Mouse (Mus musculus) testis, postnatal 14 days (tissue): ENCODE data around the gene Foxc2.

Experiments
- DNase-seq: peaks from one replicate; pipeline ENCODE4 v3.0.0; 2021; ENCODE audit warnings: low spot score

Gene Foxc2

GRCm38 (mm10) chr8:121086004-121086900 is 29.7 kb upstream of the Foxc2 start:
- DNase-seq: no peak

DNA sequence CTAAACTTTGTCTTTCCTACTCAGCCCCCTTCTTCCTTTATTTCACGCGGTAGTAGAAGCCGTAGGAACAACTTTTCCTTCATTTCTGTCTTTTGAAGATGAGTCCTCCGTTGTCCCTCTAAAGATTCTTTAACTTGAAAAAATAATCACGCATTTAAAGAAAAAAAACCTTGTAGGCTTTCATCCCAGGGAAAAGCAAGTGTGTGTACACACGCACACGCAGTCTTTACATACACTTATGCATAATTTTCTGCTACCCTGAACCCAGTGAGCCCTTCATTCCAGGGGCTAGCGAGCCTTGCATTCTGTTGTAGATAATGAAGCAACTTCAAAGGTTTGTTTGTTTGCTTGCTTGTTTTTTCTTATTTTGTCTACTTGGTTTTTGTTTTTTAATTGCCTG is 27.7 kb upstream of the Foxc2 start:
- DNase-seq: no peak

GRCm38 (mm10) chr8:121088871-121089630 is 26.9 kb upstream of the Foxc2 start:
- no peak for DNase-seq

- no peak for DNase-seq
These were observed 26.2 kb upstream of the Foxc2 start for GRCm38 (mm10) chr8:121089631-121090380.

- no peak for DNase-seq
These were observed 25.3 kb upstream of the Foxc2 start for GRCm38 (mm10) chr8:121090716-121091115.

DNA sequence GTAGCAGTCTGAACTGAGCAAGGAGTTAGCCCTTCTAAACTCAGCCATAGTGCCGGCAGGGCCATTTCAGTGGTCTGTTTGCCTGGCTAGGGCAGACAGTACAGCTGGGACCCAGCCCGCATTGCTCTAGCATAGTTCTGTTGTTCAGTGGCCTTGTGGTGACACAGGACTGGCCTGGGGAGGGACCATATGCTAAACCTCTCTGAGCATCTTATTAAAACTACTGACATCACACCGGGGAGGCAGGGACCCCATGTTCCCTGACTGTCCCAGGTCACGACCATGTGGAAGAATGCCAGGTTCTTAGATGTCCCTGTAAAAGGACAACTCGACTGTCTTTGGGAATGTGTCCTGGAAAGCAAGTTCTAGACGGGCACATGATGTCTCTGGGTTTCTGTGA is 23.8 kb upstream of the Foxc2 start:
- DNase-seq: peak; percentile 27

DNA sequence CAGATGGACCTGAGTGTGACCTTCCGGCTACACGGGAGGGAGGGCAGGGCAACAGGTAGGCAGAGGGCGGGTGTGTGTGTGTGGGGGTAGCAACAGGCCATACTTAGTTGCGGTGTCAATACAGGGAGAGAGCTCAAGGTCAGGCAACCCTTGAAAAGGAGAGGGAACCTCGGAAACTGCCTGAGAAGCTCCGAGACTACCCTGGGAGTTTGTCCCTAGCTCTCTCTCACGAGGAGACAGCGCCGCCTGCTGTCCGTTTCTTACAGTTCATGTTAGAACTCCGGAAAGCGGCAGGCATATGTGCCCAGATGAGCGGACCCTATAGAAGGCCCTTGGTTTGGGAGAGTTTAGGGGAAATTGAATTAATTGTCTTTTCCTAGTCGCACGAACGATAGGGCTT is 23.3 kb upstream of the Foxc2 start:
- DNase-seq: peak; percentile 59

DNA sequence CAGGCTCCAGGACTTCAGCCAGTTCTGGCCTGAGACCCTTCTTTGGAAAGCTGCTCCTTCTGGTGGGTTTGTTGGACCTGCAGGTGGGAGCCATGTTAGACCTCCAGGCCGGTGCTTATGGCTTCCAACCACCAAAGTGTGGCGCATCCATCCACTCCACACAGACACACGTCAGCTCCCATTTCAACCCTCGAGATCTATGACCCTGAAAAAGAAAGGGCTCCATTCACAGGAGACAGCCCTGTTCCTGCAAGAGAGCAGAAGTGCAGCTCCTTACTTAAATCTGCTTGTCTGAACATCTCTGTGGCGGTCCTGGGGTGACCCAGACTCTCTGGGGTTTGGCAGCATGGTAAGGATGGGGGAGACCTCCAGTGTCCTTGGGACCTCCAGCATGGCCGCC is 22.5 kb upstream of the Foxc2 start:
- DNase-seq: no peak

DNA sequence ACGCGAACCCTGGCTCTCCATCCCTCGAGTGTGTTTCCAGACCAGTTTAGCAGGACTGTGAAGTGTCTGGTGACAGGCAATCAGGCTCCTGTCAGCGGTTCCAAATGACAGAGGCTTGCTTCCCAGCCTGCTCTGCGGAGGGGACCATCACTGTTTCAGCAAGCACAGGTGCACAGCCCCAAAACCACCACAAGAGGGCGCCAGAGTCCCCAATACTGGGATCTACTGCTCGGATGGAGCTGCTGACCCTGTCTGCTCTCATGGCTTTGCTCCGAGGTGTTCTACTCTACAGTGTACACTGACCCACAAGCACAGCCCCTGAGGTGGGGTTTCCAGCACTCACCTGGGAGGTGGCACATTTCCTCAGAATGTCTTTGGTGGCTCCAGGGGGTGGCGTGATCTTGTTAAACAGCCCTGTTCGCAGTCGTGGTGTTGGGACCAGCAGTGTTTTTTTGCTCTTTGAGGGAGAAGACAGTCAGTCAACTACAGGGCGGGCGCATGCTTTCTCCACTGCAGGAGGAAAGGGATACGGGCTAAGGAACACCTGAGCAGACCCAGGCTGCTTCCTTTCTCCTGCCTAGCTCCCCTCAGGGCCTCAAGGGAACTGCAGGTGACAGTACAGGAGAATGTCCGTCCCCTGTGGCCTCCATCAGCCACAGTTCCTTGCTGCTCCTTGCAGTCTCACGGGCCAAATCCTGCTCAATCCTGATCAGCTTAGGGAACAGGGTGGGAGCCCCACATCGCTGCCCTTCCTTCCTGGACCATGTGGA is 11.7 kb upstream of the Foxc2 start:
- DNase-seq: peak; percentile 59

GRCm38 (mm10) chr8:121107668-121108656 is 8.0 kb upstream of the Foxc2 start, which contains the start of gene Mthfsd:
Mthfsd (minus strand) TSS chr8:121108392.
- peak; percentile 93 for DNase-seq

GRCm38 (mm10) chr8:121108657-121109056 is 7.3 kb upstream of the Foxc2 start:
- no peak for DNase-seq

DNA sequence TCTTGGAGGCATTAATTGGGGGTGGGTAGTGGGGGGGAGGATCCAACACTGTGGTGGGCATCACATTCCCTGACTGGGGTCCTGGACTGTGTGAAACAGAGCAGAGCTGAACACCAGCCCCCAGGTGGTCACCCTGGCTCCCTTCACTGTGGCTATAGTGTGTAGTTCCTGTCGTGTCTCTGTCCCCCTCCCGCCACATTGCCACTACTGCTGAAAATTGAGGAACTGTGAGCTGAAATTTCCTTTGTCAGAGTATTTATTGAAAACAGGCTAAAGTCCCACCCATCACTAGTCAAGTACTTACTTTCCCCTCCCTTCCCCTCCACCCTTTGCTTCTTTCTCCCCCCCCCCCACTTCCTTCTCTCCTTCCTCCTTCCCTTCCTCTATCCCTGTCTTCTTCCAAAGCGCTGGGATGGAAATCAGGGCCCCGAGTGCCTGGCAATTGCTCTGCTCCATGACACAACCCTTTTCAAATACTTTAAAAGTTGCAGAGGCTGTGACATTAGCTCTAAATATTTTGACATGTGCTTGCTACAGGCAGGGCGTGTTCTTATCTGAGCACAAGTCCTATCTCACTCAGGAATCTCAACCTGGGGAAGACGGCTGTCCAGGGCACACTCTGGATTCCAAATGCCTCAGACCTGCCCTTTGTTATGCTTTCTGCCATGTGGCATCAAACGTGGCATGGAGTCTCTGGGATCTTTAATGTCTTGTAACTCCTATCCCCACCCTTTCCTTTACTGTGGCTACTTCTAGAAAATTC is 4.6 kb upstream of the Foxc2 start:
- no peak for DNase-seq

DNA sequence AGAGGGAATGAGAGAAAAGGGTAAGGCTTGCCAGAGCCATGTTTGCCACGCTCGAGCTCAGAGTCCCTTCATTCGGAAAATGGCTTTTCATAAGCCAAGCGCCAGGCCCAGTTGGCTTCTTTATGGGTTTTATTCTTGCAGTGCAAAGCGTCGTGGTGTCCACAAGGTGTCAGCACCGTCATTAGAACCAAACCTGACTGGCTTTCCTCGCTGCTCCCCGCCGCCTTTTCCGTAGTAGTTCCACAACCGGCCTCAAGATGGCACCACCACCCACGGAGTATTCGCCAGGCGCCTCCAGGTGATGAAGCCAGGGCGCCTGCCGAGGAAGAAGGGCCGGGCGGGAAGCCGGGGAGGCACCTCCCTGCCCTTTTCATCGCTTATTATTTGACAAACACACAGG is 2.7 kb upstream of the Foxc2 start:
- DNase-seq: peak; percentile 85

- DNase-seq: no peak
These were observed 835 bp upstream of the Foxc2 start for GRCm38 (mm10) chr8:121115136-121115535.

- no peak for DNase-seq
These were observed 717 bp downstream of the Foxc2 start for GRCm38 (mm10) chr8:121116591-121117185.

DNA sequence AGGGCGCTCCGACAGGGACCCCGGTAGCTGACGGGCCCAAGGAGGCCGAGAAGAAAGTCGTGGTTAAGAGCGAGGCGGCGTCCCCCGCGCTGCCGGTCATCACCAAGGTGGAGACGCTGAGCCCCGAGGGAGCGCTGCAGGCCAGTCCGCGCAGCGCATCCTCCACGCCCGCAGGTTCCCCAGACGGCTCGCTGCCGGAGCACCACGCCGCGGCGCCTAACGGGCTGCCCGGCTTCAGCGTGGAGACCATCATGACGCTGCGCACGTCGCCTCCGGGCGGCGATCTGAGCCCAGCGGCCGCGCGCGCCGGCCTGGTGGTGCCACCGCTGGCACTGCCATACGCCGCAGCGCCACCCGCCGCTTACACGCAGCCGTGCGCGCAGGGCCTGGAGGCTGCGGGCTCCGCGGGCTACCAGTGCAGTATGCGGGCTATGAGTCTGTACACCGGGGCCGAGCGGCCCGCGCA is 1.2 kb downstream of the Foxc2 start:
- DNase-seq: no peak

DNA sequence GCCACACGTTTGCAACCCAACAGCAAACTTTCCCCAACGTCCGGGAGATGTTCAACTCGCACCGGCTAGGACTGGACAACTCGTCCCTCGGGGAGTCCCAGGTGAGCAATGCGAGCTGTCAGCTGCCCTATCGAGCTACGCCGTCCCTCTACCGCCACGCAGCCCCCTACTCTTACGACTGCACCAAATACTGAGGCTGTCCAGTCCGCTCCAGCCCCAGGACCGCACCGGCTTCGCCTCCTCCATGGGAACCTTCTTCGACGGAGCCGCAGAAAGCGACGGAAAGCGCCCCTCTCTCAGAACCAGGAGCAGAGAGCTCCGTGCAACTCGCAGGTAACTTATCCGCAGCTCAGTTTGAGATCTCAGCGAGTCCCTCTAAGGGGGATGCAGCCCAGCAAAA is 1.9 kb downstream of the Foxc2 start:
- no peak for DNase-seq

DNA sequence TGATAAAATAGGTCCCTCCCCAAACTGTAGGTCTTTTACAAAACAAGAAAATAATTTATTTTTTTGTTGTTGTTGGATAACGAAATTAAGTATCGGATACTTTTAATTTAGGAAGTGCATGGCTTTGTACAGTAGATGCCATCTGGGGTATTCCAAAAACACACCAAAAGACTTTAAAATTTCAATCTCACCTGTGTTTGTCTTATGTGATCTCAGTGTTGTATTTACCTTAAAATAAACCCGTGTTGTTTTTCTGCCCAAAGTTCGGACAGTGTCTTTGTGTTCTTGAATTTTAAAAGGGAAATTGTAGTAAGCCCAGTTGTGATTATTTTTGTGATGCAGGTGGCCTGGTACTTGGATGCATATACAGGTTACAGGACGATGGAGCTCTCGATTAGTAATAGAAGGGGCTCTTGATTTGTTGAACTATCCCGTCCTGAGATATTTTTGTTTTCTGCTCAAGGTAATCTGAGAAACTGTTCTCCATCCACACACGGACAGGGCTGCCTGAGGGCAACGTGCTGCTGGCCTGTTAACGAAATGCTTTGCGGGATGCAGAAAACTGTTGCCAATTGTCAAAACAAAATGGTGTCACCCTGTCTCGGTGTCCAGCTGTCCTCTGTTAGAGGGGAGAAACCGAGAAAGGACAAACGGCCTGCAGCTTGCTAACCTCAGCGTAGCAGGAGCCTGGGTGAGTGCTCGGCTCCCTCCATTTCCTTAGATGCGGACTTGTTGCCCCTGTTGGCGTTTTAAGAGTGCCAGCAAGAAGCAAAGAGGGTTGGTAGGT is 2.9 kb downstream of the Foxc2 start:
- no peak for DNase-seq
